Mouse (Mus musculus): Measurements from ENCODE around the gene Il17ra.
A peak's percentile ranks its signal among the peaks of the same experiment; 100 is the strongest.

Il17ra gene

GRCm38 (mm10) chr6:120508645-120509044 lies 45.6 kb downstream of the Il17ra start:
- DNase-seq (ENCODE audit: low spot score in 2 of 2), result no peak

- no peak for DNase-seq (ENCODE audit: low spot score in 2 of 2)
These were observed 46.9 kb downstream of the Il17ra start for GRCm38 (mm10) chr6:120509975-120510374.

- DNase-seq (ENCODE audit: low spot score in 2 of 2), result no peak
These were observed 47.4 kb downstream of the Il17ra start for GRCm38 (mm10) chr6:120510425-120510824.

GRCm38 (mm10) chr6:120511212-120511611 lies 48.2 kb downstream of the Il17ra start:
- no peak for DNase-seq (ENCODE audit: low spot score in 2 of 2)

- DNase-seq (ENCODE audit: low spot score in 2 of 2), result no peak
These were observed 53.4 kb downstream of the Il17ra start for GRCm38 (mm10) chr6:120516422-120516821.

- DNase-seq (ENCODE audit: low spot score in 2 of 2), result no peak
These were observed 53.8 kb downstream of the Il17ra start for GRCm38 (mm10) chr6:120516879-120517278.

- DNase-seq (ENCODE audit: low spot score in 2 of 2), result no peak
These were observed 54.3 kb downstream of the Il17ra start for GRCm38 (mm10) chr6:120517311-120517710.

- no peak for DNase-seq (ENCODE audit: low spot score in 2 of 2)
These were observed 56.6 kb downstream of the Il17ra start for GRCm38 (mm10) chr6:120519647-120520046.

- DNase-seq (ENCODE audit: low spot score in 2 of 2), result no peak
These were observed 61.7 kb downstream of the Il17ra start for GRCm38 (mm10) chr6:120524796-120525195.

- no peak for DNase-seq (ENCODE audit: low spot score in 2 of 2)
These were observed 66.1 kb downstream of the Il17ra start for GRCm38 (mm10) chr6:120529123-120529522.

GRCm38 (mm10) chr6:120531020-120531965 lies 68.2 kb downstream of the Il17ra start, which contains the start of gene Hdhd5:
Gene Hdhd5 (minus strand): TSS chr6:120531319.
- DNase-seq (ENCODE audit: low spot score in 2 of 2), result peak; percentile 85 to 90

- DNase-seq (ENCODE audit: low spot score in 2 of 2), result no peak
These were observed 69.5 kb downstream of the Il17ra start for GRCm38 (mm10) chr6:120532594-120532993.

GRCm38 (mm10) chr6:120536337-120536736 lies 73.3 kb downstream of the Il17ra start:
- DNase-seq (ENCODE audit: low spot score in 2 of 2), result no peak

Measured in urinary bladder, adult 18-20 months (tissue).